Mouse (Mus musculus) stomach, embryonic 14.5 days (tissue): Measurements from ENCODE around the gene Slc24a4. TPM values are rescaled to one million over a fixed set of nuclear protein-coding genes. Genes with fewer than 3 reads are reported as not detected.

Source experiments
- ATAC-seq: fragments of 200-750 bp; cut with Nextera tagmentation; 2 replicates; pipeline ENCODE4 v1.8.0; 2017; ENCODE audit warnings: low read depth, moderate TSS enrichment; ENCODE audit not compliant: insufficient number of reproducible peaks, insufficient read depth, low FRiP score
- H3K27ac ChIP-seq: fragments of 300-500 bp; sonication (generic); 2 replicates; pipeline ENCODE4 v1.5.1; 2014; ENCODE audit warnings: mild to moderate bottlenecking, low read length, moderate library complexity, mixed read lengths
- H3K27me3 ChIP-seq: fragments of 300-500 bp; sonication (generic); 2 replicates; pipeline ENCODE4 v1.6.1; 2014; ENCODE audit warnings: low read length, control low read depth, mixed read lengths; ENCODE audit not compliant: control insufficient read depth, insufficient read depth
- H3K36me3 ChIP-seq: fragments of 300-500 bp; sonication (generic); 2 replicates; pipeline ENCODE4 v1.6.1; 2014; ENCODE audit warnings: mild to moderate bottlenecking, control low read depth, low read length, moderate library complexity, mixed read lengths; ENCODE audit not compliant: control insufficient read depth, insufficient read depth
- H3K4me1 ChIP-seq: fragments of 300-500 bp; sonication (generic); 2 replicates; pipeline ENCODE4 v1.6.1; 2014; ENCODE audit warnings: low read length, control low read depth, mixed read lengths; ENCODE audit not compliant: control insufficient read depth, insufficient read depth
- H3K4me2 ChIP-seq: fragments of 300-500 bp; sonication (generic); replicated peaks from 2 replicates; pipeline ENCODE4 v1.6.1; 2014; ENCODE audit warnings: low read depth, low read length, control low read depth
- H3K4me3 ChIP-seq: fragments of 300-500 bp; sonication (generic); 2 replicates; pipeline ENCODE4 v1.5.1; 2014; ENCODE audit warnings: low read depth, low read length, control low read depth
- H3K9ac ChIP-seq: fragments of 300-500 bp; sonication (generic); replicated peaks from 2 replicates; pipeline ENCODE4 v1.6.1; 2014; ENCODE audit warnings: low read depth, mild to moderate bottlenecking, control low read depth, low read length, moderate library complexity, mixed read lengths
- H3K9me3 ChIP-seq: fragments of 300-500 bp; sonication (generic); 2 replicates; pipeline ENCODE4 v1.6.1; 2016; ENCODE audit warnings: low read depth, low read length, control low read depth; ENCODE audit not compliant: control insufficient read depth
- WGBS: fragments of 180-500 bp; shearing (Covaris S2); extraction: QIAGEN DNeasy Blood & Tissue Kit; methylation state at CpG from one replicate; pipeline ENCODE4 v1.1.7; 2014; 5-methylcytosine and 5-hydroxymethylcytosine counted together
- polyA plus RNA-seq: library from polyadenylated mRNA; unstranded; fragments of >200 nt; fragmentation: Nextera tagmentation; extraction: Ambion mirVana; gene quantifications from 2 replicates; pipeline ENCODE4 v1.2.1, GENCODE M21; 2014

The Slc24a4 gene
- polyA plus RNA-seq, 1 experiment from 2014 or later = 0.26 TPM

DNA sequence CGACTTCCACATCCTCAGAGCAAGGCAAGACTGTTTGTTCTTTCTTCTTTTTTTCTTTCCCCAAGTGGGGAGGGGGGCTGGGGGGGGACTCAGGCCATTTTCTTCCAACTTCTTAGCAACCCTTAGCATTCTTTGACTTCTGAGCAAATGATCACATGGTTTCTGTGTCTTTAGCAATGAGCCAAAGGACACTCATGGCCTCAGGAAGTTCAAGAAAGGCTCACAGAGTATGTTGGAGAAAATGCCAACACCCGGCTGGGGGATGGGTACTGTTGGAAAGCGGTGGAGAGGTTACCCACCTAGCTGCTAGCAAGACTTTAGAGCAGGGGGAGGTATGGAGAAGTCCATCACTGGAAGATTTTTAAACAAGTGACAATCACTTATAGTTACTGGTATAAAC, 15.1 kb upstream of the Slc24a4 start:
- Histone ChIP-seq H3K4me2 (no peak overlapping the region), H3K36me3 (no peaks in the 10 kb centered on the region), H3K9ac (no peak overlapping the region), H3K4me1 (0 out of 2 replicates have a peak, but pooled peaks cover 8% of the 10 kb centered on the region), H3K27me3 (no peaks in the 10 kb centered on the region), H3K27ac (no peak overlapping the region), H3K9me3 (no peaks in the 10 kb centered on the region), H3K4me3 (no peak overlapping the region)
- WGBS = 53% methylated on average over 3 of the region's 3 CpGs
- ATAC-seq = no peak

DNA sequence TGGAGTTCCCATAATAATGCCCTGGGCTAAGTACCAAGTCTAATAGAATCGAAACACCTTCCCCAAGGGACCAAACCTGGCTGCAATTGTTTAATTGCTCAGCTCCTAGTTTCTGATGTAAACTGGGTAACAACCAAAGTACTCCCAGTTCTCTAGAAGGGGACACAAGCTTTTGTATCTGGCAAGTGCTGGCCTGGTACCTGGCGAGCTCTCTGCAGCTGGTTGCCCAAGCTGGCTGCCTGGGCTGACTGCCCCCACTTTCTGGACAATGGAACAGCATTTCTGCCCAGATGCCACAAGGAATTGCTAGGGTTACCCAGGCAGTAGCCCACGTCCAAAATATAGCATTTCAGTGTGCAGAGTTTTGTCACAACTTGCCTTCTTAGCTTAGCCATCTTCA, 12.0 kb upstream of the Slc24a4 start:
- Histone ChIP-seq H3K4me2 (no peak overlapping the region), H3K27me3 (no peaks in the 10 kb centered on the region), H3K4me3 (no peak overlapping the region), H3K9ac (no peak overlapping the region), H3K4me1 (0 out of 2 replicates have a peak, but pooled peaks cover 8% of the 10 kb centered on the region), H3K36me3 (no peaks in the 10 kb centered on the region), H3K27ac (no peak overlapping the region), H3K9me3 (no peaks in the 10 kb centered on the region)
- no peak for ATAC-seq
- 72% methylated on average over 3 of the region's 3 CpGs for WGBS

DNA sequence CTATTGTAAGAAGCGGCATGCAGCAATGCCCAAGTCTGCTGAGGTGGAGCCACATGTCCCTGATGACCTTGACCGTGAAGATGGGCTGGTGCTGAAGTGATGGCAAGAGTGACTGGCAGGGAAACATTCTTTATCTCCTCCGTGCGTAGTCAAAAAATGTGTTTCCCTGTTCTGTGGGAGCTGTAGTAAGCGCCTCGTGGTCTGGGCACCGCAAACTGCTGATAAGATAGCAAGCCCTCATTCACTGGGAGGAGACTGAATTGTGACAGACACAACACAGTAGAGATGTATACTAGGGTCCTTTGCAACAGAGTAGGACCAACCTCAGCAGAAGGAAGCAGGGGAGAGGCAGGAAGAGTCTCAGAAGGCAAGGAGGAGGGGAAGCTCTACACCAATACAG, 10.5 kb upstream of the Slc24a4 start:
- H3K9me3 ChIP-seq = no peaks in the 10 kb centered on the region
- no peak overlapping the region for H3K9ac ChIP-seq
- H3K4me2 ChIP-seq = no peak overlapping the region
- no peak for ATAC-seq
- H3K27ac ChIP-seq = no peak overlapping the region
- H3K27me3 ChIP-seq = no peaks in the 10 kb centered on the region
- 68% methylated on average over 7 of the region's 7 CpGs for WGBS
- no peak overlapping the region for H3K4me3 ChIP-seq
- H3K36me3 ChIP-seq = no peaks in the 10 kb centered on the region
- H3K4me1 ChIP-seq = 0 out of 2 replicates have a peak, but pooled peaks cover under 1% of the 10 kb centered on the region

DNA sequence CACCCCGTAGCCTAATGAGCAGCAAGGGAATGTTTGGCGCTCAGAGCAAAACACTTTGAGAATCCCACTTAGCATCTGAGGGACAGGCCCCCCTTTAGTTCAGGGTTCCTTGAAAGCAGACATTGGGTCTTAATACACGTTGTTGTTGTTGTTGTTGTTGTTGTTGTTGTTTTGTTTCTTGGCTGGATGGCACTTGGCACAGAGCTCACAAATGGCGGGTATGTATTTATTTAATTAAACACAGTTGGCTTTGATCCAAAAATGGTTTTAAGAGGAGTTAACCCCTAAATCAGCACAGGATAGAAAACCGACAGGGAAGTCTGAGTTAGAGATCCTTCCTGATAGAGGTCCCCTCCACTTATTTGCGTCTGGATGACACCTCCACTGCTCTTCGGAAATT, 932 bp upstream of the Slc24a4 start:
- Histone ChIP-seq H3K4me1 (peaks cover 8% of the 10 kb centered on the region; the same call in 1 of the 2 replicates), H3K27ac (no peak overlapping the region), H3K27me3 (peaks cover 31% of the 10 kb centered on the region), H3K9me3 (no peaks in the 10 kb centered on the region), H3K9ac (no peak overlapping the region), H3K4me2 (peak overlapping the region; percentile 95), H3K4me3 (0 out of 2 replicates have a peak overlapping the region, but pooled peaks have one; percentile 41), H3K36me3 (no peaks in the 10 kb centered on the region)
- no peak for ATAC-seq
- 7% methylated on average over 7 of the region's 7 CpGs for whole genome bisulfite sequencing

DNA sequence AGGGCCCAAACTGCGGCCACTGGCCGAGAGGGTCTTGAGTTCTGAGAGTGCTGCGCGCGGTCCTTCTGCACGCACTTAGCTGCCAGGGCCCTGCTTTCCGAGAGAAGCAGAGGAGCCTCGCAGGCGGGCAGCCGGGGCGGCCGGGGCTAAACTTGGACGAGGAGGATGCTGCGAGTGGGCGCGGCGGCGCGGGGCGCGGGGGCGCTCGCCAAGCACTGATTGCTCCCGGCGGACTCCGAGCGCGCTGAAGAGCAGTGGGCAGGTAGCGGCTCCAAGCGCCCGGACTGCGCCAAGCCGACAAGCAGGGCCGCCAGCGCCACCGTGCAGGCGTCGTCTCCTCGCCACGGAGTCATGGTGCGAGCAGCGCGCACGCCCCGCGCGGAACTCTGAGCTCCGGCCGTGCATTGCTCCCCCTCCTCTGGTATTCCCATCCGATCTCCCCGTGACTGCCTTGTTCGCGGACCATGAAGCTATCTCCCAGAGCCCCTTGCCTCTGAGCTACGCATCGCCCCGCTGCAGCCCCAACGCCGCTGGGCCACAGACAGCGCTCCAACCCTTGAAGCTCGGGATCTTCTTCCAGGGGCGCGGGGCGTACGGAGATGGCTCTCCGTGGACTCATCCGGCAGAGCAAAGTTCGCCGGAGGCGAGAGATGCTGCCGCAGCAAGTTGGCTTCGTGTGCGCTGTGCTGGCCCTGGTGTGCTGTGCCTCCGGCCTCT, 416 bp downstream of the Slc24a4 start:
- Histone ChIP-seq H3K27me3 (peaks cover 31% of the 10 kb centered on the region), H3K4me1 (peaks cover 8% of the 10 kb centered on the region; the same call in 1 of the 2 replicates), H3K36me3 (no peaks in the 10 kb centered on the region), H3K4me3 (peak overlapping the region; percentile 41), H3K9me3 (no peaks in the 10 kb centered on the region), H3K4me2 (peak overlapping the region; percentile 95), H3K27ac (no peak overlapping the region), H3K9ac (no peak overlapping the region)
- ATAC-seq = peak; percentile 77; the same call in 1 of the 2 replicates
- 1% methylated on average over 64 of the region's 73 CpGs for WGBS

DNA sequence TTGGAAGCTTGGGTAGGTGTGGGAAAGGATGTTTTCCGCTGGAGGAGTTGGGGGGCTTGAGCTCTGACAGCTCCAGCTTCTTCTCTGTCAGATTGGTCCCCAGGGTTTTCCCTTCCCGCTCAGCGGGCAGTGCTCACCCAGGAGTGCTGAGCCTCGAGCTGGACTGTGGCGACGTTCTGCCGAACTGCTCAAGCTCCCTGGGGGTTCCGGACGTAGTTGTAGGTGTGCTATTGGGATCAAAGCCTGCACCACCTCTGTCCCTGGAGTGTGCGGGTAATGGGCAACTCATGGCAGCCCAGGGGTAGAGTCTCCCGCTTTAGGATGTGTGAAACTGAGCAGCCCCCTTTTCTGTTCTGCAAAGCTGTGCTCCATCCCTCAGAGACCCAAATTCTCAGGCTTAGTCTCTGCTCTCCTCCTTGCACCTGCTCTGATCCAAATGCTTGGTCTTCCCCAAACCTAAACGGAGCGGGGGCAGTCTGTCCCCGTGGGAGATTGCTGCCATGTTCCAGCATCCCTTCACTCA, 1.0 kb downstream of the Slc24a4 start:
- no peak for ATAC-seq
- peak overlapping the region; percentile 95 for H3K4me2 ChIP-seq
- no peaks in the 10 kb centered on the region for H3K9me3 ChIP-seq
- H3K4me1 ChIP-seq = peaks cover 8% of the 10 kb centered on the region; the same call in 1 of the 2 replicates
- no peaks in the 10 kb centered on the region for H3K36me3 ChIP-seq
- H3K27me3 ChIP-seq = peaks cover 31% of the 10 kb centered on the region
- H3K4me3 ChIP-seq = peak overlapping the region; percentile 41
- 1% methylated on average over 14 of the region's 14 CpGs for WGBS
- no peak overlapping the region for H3K27ac ChIP-seq
- H3K9ac ChIP-seq = no peak overlapping the region

DNA sequence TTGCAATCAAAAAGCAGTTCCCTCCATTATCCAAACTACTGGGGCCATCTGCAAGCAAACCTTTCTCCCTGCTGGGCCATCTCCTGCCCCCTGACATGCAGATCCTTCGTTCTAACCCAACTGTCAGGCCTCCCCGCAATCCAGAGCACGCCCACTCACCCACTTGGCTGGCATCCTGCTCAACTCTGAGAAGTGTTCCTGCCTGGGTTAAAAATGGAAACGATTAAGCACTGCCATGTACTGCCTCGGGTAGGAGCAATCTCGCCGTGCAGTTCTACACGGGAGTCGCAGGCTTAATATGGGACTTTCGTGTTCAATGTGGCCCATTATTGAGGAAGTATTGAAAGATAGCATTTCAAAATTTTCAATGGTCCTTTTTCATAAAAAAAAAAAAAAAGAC, 11.2 kb downstream of the Slc24a4 start:
- no peak for ATAC-seq
- no peaks in the 10 kb centered on the region for H3K4me1 ChIP-seq
- no peak overlapping the region for H3K4me2 ChIP-seq
- no peak overlapping the region for H3K4me3 ChIP-seq
- H3K9ac ChIP-seq = no peak overlapping the region
- H3K27ac ChIP-seq = no peak overlapping the region
- WGBS = 81% methylated on average over 10 of the region's 10 CpGs
- H3K27me3 ChIP-seq = no peaks in the 10 kb centered on the region
- no peaks in the 10 kb centered on the region for H3K9me3 ChIP-seq
- H3K36me3 ChIP-seq = no peaks in the 10 kb centered on the region

DNA sequence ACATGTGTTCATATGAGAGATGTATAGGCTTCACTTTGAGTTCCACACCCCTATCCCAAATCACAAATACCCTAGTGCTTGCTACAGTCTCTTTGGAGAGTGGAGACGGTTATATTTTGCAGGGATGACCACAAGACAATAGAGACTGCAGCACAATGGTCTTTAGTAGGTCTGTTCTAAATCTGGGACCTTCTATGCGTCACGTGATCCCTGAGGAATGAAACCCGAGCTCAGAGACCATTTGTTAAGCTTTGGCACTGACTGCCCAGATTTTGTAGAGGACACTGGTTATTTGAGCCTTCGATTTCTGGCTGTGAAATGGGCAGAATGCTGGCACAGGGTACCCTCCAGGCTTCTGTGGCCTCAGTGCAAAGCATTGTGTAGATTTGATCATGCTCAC, 12.8 kb downstream of the Slc24a4 start:
- no peak for ATAC-seq
- WGBS = 67% methylated on average over 5 of the region's 5 CpGs
- H3K4me3 ChIP-seq = no peak overlapping the region
- H3K4me2 ChIP-seq = no peak overlapping the region
- no peaks in the 10 kb centered on the region for H3K36me3 ChIP-seq
- H3K4me1 ChIP-seq = no peaks in the 10 kb centered on the region
- no peaks in the 10 kb centered on the region for H3K9me3 ChIP-seq
- H3K9ac ChIP-seq = no peak overlapping the region
- no peaks in the 10 kb centered on the region for H3K27me3 ChIP-seq
- no peak overlapping the region for H3K27ac ChIP-seq
